Mouse (Mus musculus): ENCODE measurements at regions not wholly inside any gene's neighbourhood (a gene's known extent, or its start where the extent isn't known, plus 50 kb on each side); places are given as distances from the start of the nearest gene placed in this dataset.

- DNase-seq (ENCODE audit: low spot score) (no peak), ATAC-seq (ENCODE audit: insufficient read depth, low read depth) (no peak)
- no peaks in the 10 kb centered on the region for H3K27me3 ChIP-seq (ENCODE audit: control insufficient read depth, insufficient read depth, low read length)
- H3K27ac ChIP-seq (ENCODE audit: low read depth): no peak overlapping the region
- no peaks in the 10 kb centered on the region for H3K36me3 ChIP-seq (replicated peaks; ENCODE audit: control insufficient read depth, insufficient read depth, low read length)
- no peak for TF ChIP-seq CTCF (IDR thresholded peaks at IDR 0.05; ENCODE audit: low read depth)
- TF ChIP-seq EP300 (IDR thresholded peaks at IDR 0.05; ENCODE audit: low read depth): no peak
- H3K4me1 ChIP-seq (ENCODE audit: control insufficient read depth, insufficient read depth): no peaks in the 10 kb centered on the region
- H3K4me2 ChIP-seq (ENCODE audit: low read depth, low read length): no peak overlapping the region
- H3K4me3 ChIP-seq (ENCODE audit: low read depth, low read length): no peak overlapping the region
- 30% methylated on average over 5 of the region's 5 CpGs for WGBS
- H3K9me3 ChIP-seq (replicated peaks; ENCODE audit: control insufficient read depth, low read length): no peaks in the 10 kb centered on the region
- H3K9ac ChIP-seq (replicated peaks; ENCODE audit: low read depth, low read length): no peak overlapping the region
These were observed 487.1 kb upstream of the Cdh11 start for GRCm38 (mm10) chr8:103272305-103273079.

GRCm38 (mm10) chr8:103273476-103273875 is 488.0 kb upstream of the Cdh11 start:
- ATAC-seq (ENCODE audit: insufficient read depth, low read depth): no peak
- Histone ChIP-seq H3K27ac (ENCODE audit: low read depth) (no peak overlapping the region), H3K9me3 (replicated peaks; ENCODE audit: control insufficient read depth, low read length) (no peaks in the 10 kb centered on the region), H3K4me2 (ENCODE audit: low read depth, low read length) (no peak overlapping the region), H3K27me3 (ENCODE audit: control insufficient read depth, insufficient read depth, low read length) (no peaks in the 10 kb centered on the region), H3K4me3 (ENCODE audit: low read depth, low read length) (no peak overlapping the region), H3K4me1 (ENCODE audit: control insufficient read depth, insufficient read depth) (no peaks in the 10 kb centered on the region), H3K36me3 (replicated peaks; ENCODE audit: control insufficient read depth, insufficient read depth, low read length) (no peaks in the 10 kb centered on the region), H3K9ac (replicated peaks; ENCODE audit: low read depth, low read length) (no peak overlapping the region)
- 80% methylated on average over 2 of the region's 2 CpGs for whole genome bisulfite sequencing
- TF ChIP-seq EP300 (IDR thresholded peaks at IDR 0.05; ENCODE audit: low read depth) (no peak), CTCF (IDR thresholded peaks at IDR 0.05; ENCODE audit: low read depth) (no peak)
- DNase-seq (ENCODE audit: low spot score): no peak

GRCm38 (mm10) chr8:103281801-103282200 is 496.4 kb upstream of the Cdh11 start:
- Histone ChIP-seq H3K36me3 (replicated peaks; ENCODE audit: control insufficient read depth, insufficient read depth, low read length) (no peaks in the 10 kb centered on the region), H3K9ac (replicated peaks; ENCODE audit: low read depth, low read length) (no peak overlapping the region), H3K27me3 (ENCODE audit: control insufficient read depth, insufficient read depth, low read length) (no peaks in the 10 kb centered on the region), H3K4me2 (ENCODE audit: low read depth, low read length) (no peak overlapping the region), H3K4me1 (ENCODE audit: control insufficient read depth, insufficient read depth) (no peaks in the 10 kb centered on the region), H3K9me3 (replicated peaks; ENCODE audit: control insufficient read depth, low read length) (no peaks in the 10 kb centered on the region), H3K4me3 (ENCODE audit: low read depth, low read length) (no peak overlapping the region), H3K27ac (ENCODE audit: low read depth) (no peak overlapping the region)
- no peak for ATAC-seq (ENCODE audit: insufficient read depth, low read depth)
- WGBS: 42% methylated on average over 1 of the region's 1 CpGs
- no peak for TF ChIP-seq EP300 (IDR thresholded peaks at IDR 0.05; ENCODE audit: low read depth)
- TF ChIP-seq CTCF (IDR thresholded peaks at IDR 0.05; ENCODE audit: low read depth): no peak
- DNase-seq (ENCODE audit: low spot score): no peak

- DNase-seq (ENCODE audit: low spot score) (no peak), ATAC-seq (ENCODE audit: insufficient read depth, low read depth) (no peak)
- no peaks in the 10 kb centered on the region for H3K27me3 ChIP-seq (ENCODE audit: control insufficient read depth, insufficient read depth, low read length)
- no peak overlapping the region for H3K9ac ChIP-seq (replicated peaks; ENCODE audit: low read depth, low read length)
- H3K36me3 ChIP-seq (replicated peaks; ENCODE audit: control insufficient read depth, insufficient read depth, low read length): no peaks in the 10 kb centered on the region
- H3K4me1 ChIP-seq (ENCODE audit: control insufficient read depth, insufficient read depth): no peaks in the 10 kb centered on the region
- TF ChIP-seq EP300 (IDR thresholded peaks at IDR 0.05; ENCODE audit: low read depth): no peak
- TF ChIP-seq CTCF (IDR thresholded peaks at IDR 0.05; ENCODE audit: low read depth): no peak
- H3K4me3 ChIP-seq (ENCODE audit: low read depth, low read length): no peak overlapping the region
- no peak overlapping the region for H3K27ac ChIP-seq (ENCODE audit: low read depth)
- no peaks in the 10 kb centered on the region for H3K9me3 ChIP-seq (replicated peaks; ENCODE audit: control insufficient read depth, low read length)
- no peak overlapping the region for H3K4me2 ChIP-seq (ENCODE audit: low read depth, low read length)
- whole genome bisulfite sequencing: 82% methylated on average over 12 of the region's 12 CpGs
These were observed 503.1 kb upstream of the Cdh11 start for GRCm38 (mm10) chr8:103288561-103288974.

GRCm38 (mm10) chr8:103292896-103293295 is 507.5 kb upstream of the Cdh11 start:
- no peaks in the 10 kb centered on the region for H3K27me3 ChIP-seq (ENCODE audit: control insufficient read depth, insufficient read depth, low read length)
- WGBS: 64% methylated on average over 2 of the region's 2 CpGs
- no peak overlapping the region for H3K4me3 ChIP-seq (ENCODE audit: low read depth, low read length)
- no peak for DNase-seq (ENCODE audit: low spot score)
- no peak overlapping the region for H3K9ac ChIP-seq (replicated peaks; ENCODE audit: low read depth, low read length)
- no peak for ATAC-seq (ENCODE audit: insufficient read depth, low read depth)
- no peak overlapping the region for H3K27ac ChIP-seq (ENCODE audit: low read depth)
- no peaks in the 10 kb centered on the region for H3K9me3 ChIP-seq (replicated peaks; ENCODE audit: control insufficient read depth, low read length)
- TF ChIP-seq CTCF (IDR thresholded peaks at IDR 0.05; ENCODE audit: low read depth) (no peak), EP300 (IDR thresholded peaks at IDR 0.05; ENCODE audit: low read depth) (no peak)
- no peaks in the 10 kb centered on the region for H3K36me3 ChIP-seq (replicated peaks; ENCODE audit: control insufficient read depth, insufficient read depth, low read length)
- no peak overlapping the region for H3K4me2 ChIP-seq (ENCODE audit: low read depth, low read length)
- no peaks in the 10 kb centered on the region for H3K4me1 ChIP-seq (ENCODE audit: control insufficient read depth, insufficient read depth)
